Mouse (Mus musculus) ES-E14 (cell line): ENCODE results near the gene Ankrd34a.

Source experiments
- CHD2 ChIP-seq: IDR thresholded peaks from 2 replicates; pipeline ENCODE4 v1.6.1; 2014; ENCODE audit warnings: mild to moderate bottlenecking, low read depth, low read length, inconsistent platforms
- HCFC1 ChIP-seq: IDR thresholded peaks from 2 replicates; pipeline ENCODE4 v1.6.1; 2012; ENCODE audit warnings: low read length, inconsistent platforms, borderline replicate concordance; ENCODE audit not compliant: insufficient read depth
- ZC3H11A ChIP-seq: IDR thresholded peaks from 2 replicates; pipeline ENCODE4 v1.6.1; 2012; ENCODE audit warnings: low read depth, mild to moderate bottlenecking, inconsistent platforms, low read length, borderline replicate concordance
- ZNF384 ChIP-seq: IDR thresholded peaks from 2 replicates; pipeline ENCODE4 v1.6.1; 2012; ENCODE audit warnings: low read depth, low read length, inconsistent platforms

GRCm38 (mm10) chr3:96556651-96557635, 39.5 kb upstream of the Ankrd34a start:
- TF ChIP-seq CHD2 (no peak), ZNF384 (no peak), HCFC1 (no peak), ZC3H11A (no peak)
